Mouse (Mus musculus): ENCODE data around the gene Endov.

DNA sequence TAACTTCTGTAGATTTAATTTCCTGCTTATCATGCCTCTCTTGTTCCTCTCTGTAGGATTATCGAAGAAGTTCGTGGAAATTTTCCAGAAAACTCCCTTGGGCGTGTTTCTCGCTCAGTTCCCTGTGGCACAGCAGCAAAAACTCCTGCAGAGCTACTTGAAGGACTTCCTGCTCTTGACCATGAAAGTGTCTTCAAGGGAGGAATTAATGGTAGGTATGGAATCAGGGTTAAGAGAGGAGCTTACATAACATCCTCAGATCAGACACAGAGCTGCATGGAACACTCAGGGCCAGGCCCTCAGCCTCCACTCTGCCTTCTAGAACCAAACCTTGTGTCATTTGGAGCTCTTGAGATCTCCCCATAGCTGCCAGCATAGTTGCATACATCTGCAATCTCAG, 35.0 kb upstream of the Endov start:
- TF ChIP-seq CTCF (IDR thresholded peaks at IDR 0.05; ENCODE audit: extremely low read depth, insufficient read depth, insufficient read length, insufficient replicate concordance) = no peak
- no peak for TF ChIP-seq POLR2A (IDR thresholded peaks at IDR 0.05; ENCODE audit: low read depth, low read length)
